Mouse (Mus musculus) liver, adult 10 weeks (tissue): ENCODE results near the gene Nol12. TPM values are rescaled to one million over a fixed set of nuclear protein-coding genes. Genes with fewer than 3 reads are reported as not detected.

Experiments used
- polyA plus RNA-seq: library from polyadenylated mRNA; stranded (reverse); fragments of 350-450 nt; fragmentation: Illumina TruSeq; extraction: RNeasy Lipid Tissue Mini Kit (QIAGEN cat#74804); gene quantifications from one replicate; pipeline ENCODE4 v1.2.3, GENCODE M21; 2014; ENCODE audit warnings: low read depth, low replicate concordance

The Nol12 gene
- 3.0 TPM for polyA plus RNA-seq

GRCm38 (mm10) chr15:78934784-78935320 is at the start of gene Nol12:
Nol12 (plus strand) TSS chr15:78934933.

GRCm38 (mm10) chr15:78899409-78899739 is 35.4 kb upstream of the Nol12 start, which contains the start of gene Gm49510:
Gm49510 (plus strand) TSS chr15:78899667.

GRCm38 (mm10) chr15:78899740-78900584 is 34.8 kb upstream of the Nol12 start, which contains the start of gene Sh3bp1:
Sh3bp1 (plus strand) TSS chr15:78899768.

GRCm38 (mm10) chr15:78913632-78914090 is 21.1 kb upstream of the Nol12 start, which contains the start of gene Pdxp:
Pdxp (plus strand) TSS chr15:78913919.

DNA sequence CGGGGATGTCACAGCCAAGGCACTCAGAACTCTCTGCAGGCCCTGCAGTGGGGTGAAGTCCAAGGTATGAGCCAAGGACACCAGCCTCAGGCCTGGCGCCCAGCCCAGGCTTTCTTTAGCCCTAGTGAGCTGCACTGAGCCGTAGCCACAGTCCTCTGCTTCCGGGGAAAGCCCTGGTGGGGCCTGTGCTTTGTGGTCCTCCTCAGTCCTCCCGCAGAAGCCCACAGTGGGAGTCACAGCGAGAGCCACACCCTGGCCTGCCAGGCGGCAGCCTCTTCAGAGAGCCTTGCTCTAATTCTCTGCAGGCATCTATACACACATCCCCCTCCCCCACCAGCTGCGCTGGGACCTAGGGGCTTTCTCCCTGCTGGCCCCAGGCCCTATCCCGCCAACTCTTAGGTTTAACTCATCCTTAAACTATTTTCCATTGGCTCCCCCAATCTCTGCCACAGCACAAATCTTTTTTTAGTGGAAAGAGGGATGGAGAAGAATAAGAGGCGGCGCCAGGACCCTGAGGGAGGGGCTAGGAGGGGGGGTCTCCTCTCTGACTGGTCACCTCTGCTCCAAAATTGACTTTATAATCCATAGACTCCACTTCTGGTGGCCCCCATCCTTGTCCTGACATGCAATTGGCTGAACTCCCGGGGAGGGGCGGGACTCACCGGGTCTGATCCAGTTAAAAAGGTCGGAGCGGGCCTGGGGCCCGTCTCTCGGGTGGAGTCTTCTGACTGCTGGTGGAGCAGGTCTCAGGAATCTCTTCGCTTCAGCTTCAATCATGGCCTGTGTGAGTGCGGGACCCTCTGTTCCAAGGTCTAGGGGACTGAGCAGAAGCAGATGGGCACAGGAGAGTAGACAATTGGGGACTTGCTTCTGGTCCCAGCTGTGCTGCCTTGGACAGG is 8.5 kb upstream of the Nol12 start, which contains the start of gene Lgals1:
Lgals1 (plus strand) TSS at position 705 of the 899 bp plus-strand sequence.

DNA sequence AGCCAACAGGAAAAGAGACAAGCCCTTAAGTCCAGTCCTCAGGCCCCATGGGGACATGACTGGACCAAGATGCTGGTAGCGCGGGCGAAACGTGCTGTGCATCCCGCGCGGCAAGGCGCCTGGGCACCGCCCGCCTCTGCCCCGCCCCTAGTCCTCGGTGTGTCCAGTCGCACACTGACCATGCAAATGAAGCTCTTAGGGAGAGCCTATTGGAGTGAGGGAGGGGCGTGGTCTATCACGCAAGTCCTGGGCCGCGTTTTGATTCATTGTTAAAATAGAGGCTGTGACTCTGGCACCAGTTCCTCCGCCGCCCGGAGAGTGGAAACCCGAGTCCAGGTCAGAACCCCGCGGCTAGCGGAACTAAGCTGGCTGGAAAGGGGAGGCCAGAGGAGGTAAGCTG is 12.9 kb downstream of the Nol12 start, which contains the start of gene Triobp:
Triobp (plus strand) TSS at position 68 of the 400 bp plus-strand sequence.

Other genes with a start within 250 kb of the Nol12 start
- not detected for gene Elfn2, start 216.2 kb upstream of the Nol12 start, polyA plus RNA-seq
- 0.34 TPM for gene Mfng, start 161.5 kb upstream of the Nol12 start, polyA plus RNA-seq
- gene Card10, start 131.9 kb upstream of the Nol12 start, polyA plus RNA-seq = 0.48 TPM
- gene Cdc42ep1, start 92.3 kb upstream of the Nol12 start, polyA plus RNA-seq = 0.24 TPM
- not detected for gene Lgals2, start 79.4 kb upstream of the Nol12 start, polyA plus RNA-seq
- 1.1 TPM for gene Gga1, start 57.7 kb upstream of the Nol12 start, polyA plus RNA-seq
- not detected for gene Gm49510, start 35.3 kb upstream of the Nol12 start, polyA plus RNA-seq
- gene Sh3bp1, start 35.2 kb upstream of the Nol12 start, polyA plus RNA-seq = not detected
- not detected for gene Pdxp, start 21.0 kb upstream of the Nol12 start, polyA plus RNA-seq
- gene Lgals1, start 8.2 kb upstream of the Nol12 start, polyA plus RNA-seq = 2.0 TPM
- gene Triobp, start 12.8 kb downstream of the Nol12 start, polyA plus RNA-seq = 0.77 TPM
- 71.3 TPM for gene H1f0, start 93.5 kb downstream of the Nol12 start, polyA plus RNA-seq
- not detected for gene Galr3, start 107.0 kb downstream of the Nol12 start, polyA plus RNA-seq
- 0.90 TPM for gene Ankrd54, start 128.0 kb downstream of the Nol12 start, polyA plus RNA-seq
- 40.0 TPM for gene Eif3l, start 140.2 kb downstream of the Nol12 start, polyA plus RNA-seq
- gene Micall1, start 174.0 kb downstream of the Nol12 start, polyA plus RNA-seq = 3.2 TPM
- gene Polr2f, start 206.1 kb downstream of the Nol12 start, polyA plus RNA-seq = 1.1 TPM
- not detected for gene 1700088E04Rik, start 206.3 kb downstream of the Nol12 start, polyA plus RNA-seq
- gene Sox10, start 230.3 kb downstream of the Nol12 start, polyA plus RNA-seq = not detected